In the genomic region with DNA sequence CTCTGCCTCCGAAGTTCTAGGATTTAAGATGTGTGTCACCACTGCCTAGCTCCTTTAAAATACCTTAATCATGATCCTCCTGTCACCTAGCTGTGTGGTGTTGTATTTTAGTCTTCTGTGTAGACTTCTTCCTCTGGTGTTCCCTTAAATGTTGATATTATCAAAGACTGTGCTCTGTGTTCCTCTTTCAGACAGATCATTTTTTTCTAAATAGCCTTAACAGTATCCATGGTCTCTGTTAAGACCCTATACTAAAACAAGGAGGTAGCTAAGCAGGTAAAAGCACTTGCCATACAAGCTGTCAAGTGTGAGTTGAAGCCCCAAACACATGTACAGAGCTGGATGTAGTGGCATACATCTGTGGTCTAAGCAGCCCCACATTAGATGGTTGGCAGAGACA, we compare ENCODE assay signal across 24 mouse cellular contexts. TPM values are rescaled to one million over a fixed set of nuclear protein-coding genes. Genes with fewer than 3 reads are reported as not detected.
DNase-seq lines count a peak whose midpoint lies in the region; ATAC-seq and TF ChIP-seq lines count a peak whose summit lies in the region.
"Had no signal": no experiment of that assay in that cellular context is flagged by ENCODE, and none has a peak within 500 bp of the region (broad histone marks: within the 10 kb centered on the region; RNA-seq: fewer than 3 reads in every experiment).

No protein-coding gene starts in this region.

- no peak for TF ChIP-seq CTCF in MEL (IDR thresholded peaks at IDR 0.05 in 2 of 3, conservative IDR thresholded peaks at IDR 0.05 in 1 of 3; ENCODE audit: control insufficient read depth in 1 of 3, insufficient read depth in 1 of 3, low read depth in 2 of 3, low read length in 3 of 3, poor library complexity in 1 of 3, severe bottlenecking in 1 of 3)

- H3K9ac ChIP-seq in ES-E14 (ENCODE audit: insufficient read depth, low read depth, low read length, poor library complexity, severe bottlenecking) = no peak overlapping the region
- peak overlapping the region; percentile 41 for H3K9ac ChIP-seq in MEL (ENCODE audit: control insufficient read depth, low read depth, low read length, poor library complexity, severe bottlenecking)

- H3K79me2 ChIP-seq in MEL (ENCODE audit: control insufficient read depth, insufficient read depth, low read length, poor library complexity) = no peaks in the 10 kb centered on the region

- H3K4me3 ChIP-seq in ES-E14 (ENCODE audit: insufficient read depth in 1 of 2, low read depth in 1 of 2, low read length in 2 of 2, poor library complexity in 1 of 2, severe bottlenecking in 1 of 2) = no peak overlapping the region
- H3K4me3 ChIP-seq in MEL (ENCODE audit: control insufficient read depth in 1 of 2, insufficient read depth in 1 of 2, low read depth in 2 of 2, low read length in 2 of 2) = no peak overlapping the region

- TF ChIP-seq POLR2A in MEL (IDR thresholded peaks at IDR 0.05; ENCODE audit: control insufficient read depth in 1 of 2, insufficient read depth in 1 of 2, low read depth in 1 of 2, low read length in 2 of 2, poor library complexity in 1 of 2) = no peak

- no peak for ATAC-seq in megakaryocyte progenitor cell, adult 5-6 weeks (replicated peaks; ENCODE audit: poor library complexity)
- ATAC-seq: activated CD4-positive, CD25-positive, alpha-beta regulatory T cell, adult 4 months; CD4-positive, CD25-positive, alpha-beta regulatory T cell, adult 4 months; Patski had no signal

- no peak for DNase-seq in ES-E14 (ENCODE audit: low read depth, low spot score)
- DNase-seq in MEL (ENCODE audit: low read depth, low spot score) = peak; percentile 62
- peak; percentile 28 for DNase-seq in MEL-GATA-1-ER (ENCODE audit: extremely low read depth, low read depth)
- no peak for DNase-seq in neural tube, embryonic 10.5 days (ENCODE audit: extremely low spot score, low spot score)
- no peak for DNase-seq in kidney, postnatal 14 days
- DNase-seq: adrenal gland, adult 2 months; adrenal gland, adult 8-10 months; adrenal gland, postnatal 10 days; adrenal gland, postnatal 14 days; adrenal gland, postnatal 25 days; adrenal gland, postnatal 36 days; B cell, adult 2 months; cerebellum, adult 11 months; cerebellum, adult 11-12 months; cerebellum, adult 18-20 months; cerebellum, adult 2 months; cerebellum, adult 8-10 months; cerebellum, adult 9-10 months had no signal

- no peaks in the 10 kb centered on the region for H3K27me3 ChIP-seq in MEL (ENCODE audit: control insufficient read depth in 1 of 2, insufficient read depth in 2 of 2, low read length in 2 of 2)
- H3K27me3 ChIP-seq: CH12.LX, Patski had no signal

- in situ Hi-C loops in ES-E14 (cut with MboI; ENCODE audit: low sequenced_read_pairs in 2 of 2, unreplicated experiment in 2 of 2) = no loop called here

- TF ChIP-seq EP300 in MEL (IDR thresholded peaks at IDR 0.05; ENCODE audit: low read depth in 1 of 2, low read length in 2 of 2) = peak in 1 of 2 experiments; percentile 73; a peak in 2 of 4 replicates

- peaks cover 9 to 10% of the 10 kb centered on the region in 2 experiments for H3K4me1 ChIP-seq in ES-E14 (ENCODE audit: control insufficient read depth in 2 of 2, insufficient read depth in 2 of 2, low read length in 2 of 2, poor library complexity in 1 of 2)
- H3K4me1 ChIP-seq in MEL (ENCODE audit: control insufficient read depth in 1 of 2, insufficient read depth in 2 of 2, low read length in 2 of 2) = peaks cover 20 to 27% of the 10 kb centered on the region in 2 experiments

- H3K36me3 ChIP-seq in ES-E14 (ENCODE audit: control insufficient read depth, insufficient read depth, low read length, poor library complexity, severe bottlenecking) (peaks cover 6% of the 10 kb centered on the region; the same call in 1 of the 2 replicates), MEL (ENCODE audit: control insufficient read depth in 1 of 2, insufficient read depth in 2 of 2, low read length in 2 of 2) (peaks cover 9 to 29% of the 10 kb centered on the region in 2 experiments)

- no peak for TF ChIP-seq RAD21 in MEL (IDR thresholded peaks at IDR 0.05; ENCODE audit: low read depth, low read length)

- no peaks in the 10 kb centered on the region for H3K9me3 ChIP-seq in ES-E14 (ENCODE audit: control insufficient read depth, insufficient read depth, low read depth, low read length)
- no peaks in the 10 kb centered on the region for H3K9me3 ChIP-seq in MEL (replicated peaks; ENCODE audit: insufficient read depth, low read length)
- H3K9me3 ChIP-seq: G1E had no signal

- H3K27ac ChIP-seq in ES-E14 (ENCODE audit: insufficient read depth, low read depth, low read length, poor library complexity, severe bottlenecking) (peak overlapping the region; percentile 18; the same call in 1 of the 2 replicates), MEL (ENCODE audit: control insufficient read depth, low read depth, low read length) (peak overlapping the region; percentile 85)

TF ChIP-seq in ES-E14, 5 proteins besides CTCF, POLR2A, EP300 and RAD21:
- TF ChIP-seq CHD2 (IDR thresholded peaks at IDR 0.05; ENCODE audit: low read depth, low read length) = no peak
- TF ChIP-seq MAFK (IDR thresholded peaks at IDR 0.05; ENCODE audit: insufficient read depth, low read depth, low read length) = no peak
- TF ChIP-seq ZC3H11A (IDR thresholded peaks at IDR 0.05; ENCODE audit: borderline replicate concordance, low read depth, low read length) = no peak

TF ChIP-seq in MEL, 35 proteins besides CTCF, POLR2A, EP300 and RAD21:
- TF ChIP-seq ZNF384 (IDR thresholded peaks at IDR 0.05; ENCODE audit: low read depth, low read length) = peak; percentile 87
- no peak for TF ChIP-seq POLR2AphosphoS2 (IDR thresholded peaks at IDR 0.05; ENCODE audit: low read length)
- TF ChIP-seq CHD1 (IDR thresholded peaks at IDR 0.05; ENCODE audit: low read depth, low read length) = no peak
- no peak for TF ChIP-seq USF1 (IDR thresholded peaks at IDR 0.05; ENCODE audit: low read depth, low read length)
- peak; percentile 40; the same call in 1 of the 2 replicates for TF ChIP-seq ETS1 (IDR thresholded peaks at IDR 0.05; ENCODE audit: low read depth, low read length)
- peak; percentile 49; the same call in 1 of the 2 replicates for TF ChIP-seq GATA1 (IDR thresholded peaks at IDR 0.05; ENCODE audit: low read depth, low read length)
- TF ChIP-seq MXI1 (IDR thresholded peaks at IDR 0.05; ENCODE audit: low read depth, low read length) = 0 out of 2 replicates have a peak, but pooled peaks have one; percentile 39
- no peak for TF ChIP-seq MAZ (IDR thresholded peaks at IDR 0.05; ENCODE audit: low read depth, low read length)
TF ChIP-seq in MEL: peak in this region for 4.

RNA-seq across cellular contexts. Expression of gene Arf4, which starts 28.2 kb away (rescaled TPM):
- total RNA-seq in ES-E14 (2012; rRNA removed) (51.1 and 80.5 TPM in 2 replicates), MEL (2012; rRNA removed) (50.9 and 51.5 TPM in 2 replicates)
- 10 to 100 TPM in 1 of 2 experiments, not detected in 1; 87.6 TPM for polyA plus RNA-seq in MEL (2012; ENCODE audit: insufficient read depth in 1 of 2, insufficient read length in 2 of 2, low read depth in 1 of 2, low replicate concordance in 2 of 2, missing spikeins in 1 of 2)
- 361 and 398 TPM in 2 replicates for total RNA-seq in megakaryocyte progenitor cell, adult 5-6 weeks (2015)
- 88.2 and 105 TPM in 2 replicates for total RNA-seq in megakaryocyte progenitor cell, adult 5-6 weeks (2017)

RNA-seq across cellular contexts. Expression of gene Dennd6a, which starts 36.0 kb away (rescaled TPM):
- total RNA-seq in ES-E14 (2012; rRNA removed) (19.9 and 22.4 TPM in 2 replicates), MEL (2012; rRNA removed) (13.1 and 14.6 TPM in 2 replicates)
- polyA plus RNA-seq in MEL (2012; ENCODE audit: insufficient read depth in 1 of 2, insufficient read length in 2 of 2, low read depth in 1 of 2, low replicate concordance in 2 of 2, missing spikeins in 1 of 2) = 10 to 100 TPM; 13.6 to 40.0 TPM
- total RNA-seq in megakaryocyte progenitor cell, adult 5-6 weeks (2015) = 29.1 and 32.3 TPM in 2 replicates
- total RNA-seq in megakaryocyte progenitor cell, adult 5-6 weeks (2017) = 22.0 and 25.1 TPM in 2 replicates

Comparison
In these comparisons a context has a peak if more than half of its experiments do, and no peak if none do; other contexts are left out.
1. DNase-seq: peak in MEL (single experiment) and MEL-GATA-1-ER (single experiment); none in ES-E14 (single experiment), neural tube, embryonic 10.5 days (single experiment) and kidney, postnatal 14 days (single experiment).